Mouse (Mus musculus): ENCODE data around the gene Rnase11. TPM values are rescaled to one million over a fixed set of nuclear protein-coding genes. Genes with fewer than 3 reads are reported as not detected.

Gene Rnase11
- polyA plus RNA-seq (2017; shearing (Covaris generic)), result not detected

GRCm38 (mm10) chr14:51050063-51050462 lies at the start of gene Rnase11:
Gene Rnase11, minus strand, starts transcription at chr14:51050163.

GRCm38 (mm10) chr14:51090921-51091900 lies 41.2 kb upstream of the Rnase11 start, which contains the start of the genes Rnase4 and Ang:
Gene Rnase4, plus strand, starts transcription at chr14:51091077.
Gene Ang, plus strand, starts transcription at chr14:51091150.

GRCm38 (mm10) chr14:51074335-51074734 lies 24.4 kb upstream of the Rnase11 start, which contains the start of gene Olfr750:
Gene Olfr750, minus strand, starts transcription at chr14:51074435.

GRCm38 (mm10) chr14:51057401-51057831 lies 7.5 kb upstream of the Rnase11 start, which contains the start of gene Rnase12:
Gene Rnase12, minus strand, starts transcription at chr14:51057661.

GRCm38 (mm10) chr14:51041769-51042168 lies 8.2 kb downstream of the Rnase11 start, which contains the start of gene Rnase9:
Gene Rnase9, minus strand, starts transcription at chr14:51041869.

GRCm38 (mm10) chr14:51007152-51007801 lies 42.7 kb downstream of the Rnase11 start, which contains the start of gene Rnase10:
Gene Rnase10, plus strand, starts transcription at chr14:51007751.

Other genes with a start within 250 kb of the Rnase11 start
- gene Ccnb1ip1, start 242.4 kb downstream of the Rnase11 start, polyA plus RNA-seq (2017; shearing (Covaris generic)), result not detected
- 64.7 TPM for gene Parp2, start 242.3 kb downstream of the Rnase11 start, polyA plus RNA-seq (2017; shearing (Covaris generic))
- gene Tep1, start 179.6 kb downstream of the Rnase11 start, polyA plus RNA-seq (2017; shearing (Covaris generic)), result 15.7 TPM
- gene Klhl33, start 152.7 kb downstream of the Rnase11 start, polyA plus RNA-seq (2017; shearing (Covaris generic)), result 0.14 TPM
- gene Osgep, start 125.3 kb downstream of the Rnase11 start, polyA plus RNA-seq (2017; shearing (Covaris generic)), result 101 TPM
- gene Apex1, start 125.2 kb downstream of the Rnase11 start, polyA plus RNA-seq (2017; shearing (Covaris generic)), result 62.6 TPM
- gene Pip4p1, start 119.3 kb downstream of the Rnase11 start, polyA plus RNA-seq (2017; shearing (Covaris generic)), result 138 TPM
- gene Pnp, start 119.1 kb downstream of the Rnase11 start, polyA plus RNA-seq (2017; shearing (Covaris generic)), result 26.3 TPM
- gene Gm49342, start 105.6 kb downstream of the Rnase11 start, polyA plus RNA-seq (2017; shearing (Covaris generic)), result not detected
- not detected for gene Pnp2, start 94.2 kb downstream of the Rnase11 start, polyA plus RNA-seq (2017; shearing (Covaris generic))
- not detected for gene Rnase10, start 42.4 kb downstream of the Rnase11 start, polyA plus RNA-seq (2017; shearing (Covaris generic))
- not detected for gene Rnase9, start 8.3 kb downstream of the Rnase11 start, polyA plus RNA-seq (2017; shearing (Covaris generic))
- gene Rnase12, start 7.5 kb upstream of the Rnase11 start, polyA plus RNA-seq (2017; shearing (Covaris generic)), result not detected
- 0.09 TPM for gene Olfr750, start 24.3 kb upstream of the Rnase11 start, polyA plus RNA-seq (2017; shearing (Covaris generic))
- 0.39 TPM for gene Rnase4, start 40.9 kb upstream of the Rnase11 start, polyA plus RNA-seq (2017; shearing (Covaris generic))
- not detected for gene Ang, start 41.0 kb upstream of the Rnase11 start, polyA plus RNA-seq (2017; shearing (Covaris generic))
- not detected for gene Eddm3b, start 64.3 kb upstream of the Rnase11 start, polyA plus RNA-seq (2017; shearing (Covaris generic))
- gene Rnase6, start 73.7 kb upstream of the Rnase11 start, polyA plus RNA-seq (2017; shearing (Covaris generic)), result not detected
- gene Rnase1, start 96.6 kb upstream of the Rnase11 start, polyA plus RNA-seq (2017; shearing (Covaris generic)), result not detected
- gene Rnase2b, start 112.1 kb upstream of the Rnase11 start, polyA plus RNA-seq (2017; shearing (Covaris generic)), result not detected
- not detected for gene Ang2, start 149.0 kb upstream of the Rnase11 start, polyA plus RNA-seq (2017; shearing (Covaris generic))
- gene Ear14, start 153.2 kb upstream of the Rnase11 start, polyA plus RNA-seq (2017; shearing (Covaris generic)), result not detected
- not detected for gene Rnase2a, start 205.9 kb upstream of the Rnase11 start, polyA plus RNA-seq (2017; shearing (Covaris generic))